Mouse (Mus musculus) lung, adult 18-20 months (tissue): ENCODE measurements around the gene Ceacam11.
"Not testable (repeated sequence)": the region's sequence is repeated elsewhere in the genome, so short reads cannot be mapped to it uniquely, and the experiment has no call there.

ENCODE experiments used
- DNase-seq, 2 experiments: peaks; one replicate each; pipeline ENCODE4 v3.0.0; 2022; ENCODE audit warnings: mixed read lengths in 2 of 2

Gene Ceacam11

GRCm38 (mm10) chr7:17971824-17972223 is at the start of gene Ceacam11:
TSS of gene Ceacam11 (plus strand) at chr7:17972124.
- DNase-seq = no peak

GRCm38 (mm10) chr7:18001131-18001530 is 29.2 kb downstream of the Ceacam11 start:
- DNase-seq = not testable (repeated sequence)

- no peak for DNase-seq
Measured at GRCm38 (mm10) chr7:18009589-18009988, 37.7 kb downstream of the Ceacam11 start, which contains the start of gene Ceacam13. TSS of gene Ceacam13 (plus strand) at chr7:18009889.
